Mouse (Mus musculus) mouse trophoblast stem cell (cell line): ENCODE measurements around the gene Gtf2ird1.

Experiments
- in situ Hi-C, 2 experiments: fragments of 300-500 bp; cut with MseI, MboI; formaldehyde crosslinking; loops; 2 replicates in 1 of 2; 3 replicates in 1 of 2; pipeline ENCODE4 v1.15.1; 2025

Gene Gtf2ird1

DNA sequence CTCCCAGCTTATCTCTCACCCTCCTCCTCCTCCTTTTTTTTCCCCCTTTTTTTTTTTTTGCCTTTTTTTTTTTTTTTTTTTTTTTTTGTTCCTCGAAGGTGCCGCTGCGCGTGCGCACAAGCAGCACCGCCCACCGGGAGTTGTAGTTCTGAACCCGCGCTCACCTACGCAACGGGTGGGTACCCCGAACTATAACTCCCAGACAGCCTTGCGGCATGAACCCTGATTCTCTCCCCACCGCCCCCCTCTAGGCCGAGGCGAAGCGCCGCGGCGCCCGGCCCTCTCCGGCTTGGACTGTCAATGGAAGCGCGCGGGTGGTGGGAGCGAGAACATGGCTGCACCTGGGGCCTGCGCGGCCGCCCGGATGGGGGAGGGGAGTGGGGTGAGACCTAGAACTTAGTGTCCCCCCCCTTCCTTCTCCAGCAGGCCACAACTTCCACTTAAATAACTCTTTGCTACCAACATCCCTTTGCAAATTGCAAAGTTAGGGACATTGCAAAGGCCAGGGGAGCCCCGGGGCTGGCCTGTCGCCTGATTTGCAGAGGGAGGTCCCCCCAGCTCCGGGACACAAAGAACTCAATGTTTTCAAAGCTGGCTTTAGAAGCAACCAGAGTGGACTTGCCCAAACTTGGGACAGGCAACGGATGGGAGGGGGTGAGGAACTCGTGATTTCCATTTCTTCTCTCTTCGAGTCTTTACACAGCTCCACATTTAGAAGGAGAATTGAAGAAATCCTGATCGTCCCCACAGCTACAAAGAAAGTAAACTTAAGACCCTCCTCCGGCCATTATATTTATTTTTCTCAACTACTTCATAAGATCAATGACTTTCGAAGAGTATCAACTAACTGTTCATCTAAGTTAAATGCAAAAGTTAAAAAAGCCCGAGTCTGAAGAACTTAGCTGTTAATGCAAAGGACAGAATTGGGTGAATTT, 141.6 kb downstream of the Gtf2ird1 start, which contains the start of gene Gtf2i:
Gtf2i (minus strand) TSS at position 73 of the 935 bp plus-strand sequence.
- in situ Hi-C loops = no loop called here

GRCm38 (mm10) chr5:134314068-134314674, 142.3 kb downstream of the Gtf2ird1 start:
- in situ Hi-C loops = no loop called here

DNA sequence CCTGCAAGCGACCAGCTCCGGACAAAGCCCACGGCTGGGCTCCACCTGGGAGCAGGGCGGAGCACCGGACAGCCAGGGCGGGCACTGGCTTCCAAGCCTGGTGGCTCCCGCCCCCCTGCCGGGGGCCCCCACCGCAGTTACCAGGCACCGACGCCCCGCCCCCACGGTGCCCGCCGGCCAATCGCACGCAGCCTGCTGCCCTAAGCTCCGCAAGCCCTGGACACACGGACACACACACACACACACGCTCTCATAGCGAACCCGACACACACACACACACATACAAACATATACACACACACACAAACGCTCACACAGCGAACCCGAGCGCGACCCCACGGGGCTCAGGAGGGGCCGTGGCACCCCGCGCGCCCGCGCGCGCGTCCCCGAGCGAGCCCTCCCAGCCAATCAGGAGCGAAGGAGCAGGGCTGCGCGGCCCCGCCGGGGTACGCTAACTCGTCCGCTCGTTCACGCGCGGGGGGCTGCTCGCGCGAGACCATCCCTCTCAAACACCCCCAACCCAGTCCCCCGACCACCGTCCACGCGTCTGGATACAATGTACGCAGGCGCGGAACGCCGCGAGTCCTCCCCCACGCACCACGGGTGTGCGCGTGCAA, 143.0 kb downstream of the Gtf2ird1 start:
- in situ Hi-C loops = no loop called here

DNA sequence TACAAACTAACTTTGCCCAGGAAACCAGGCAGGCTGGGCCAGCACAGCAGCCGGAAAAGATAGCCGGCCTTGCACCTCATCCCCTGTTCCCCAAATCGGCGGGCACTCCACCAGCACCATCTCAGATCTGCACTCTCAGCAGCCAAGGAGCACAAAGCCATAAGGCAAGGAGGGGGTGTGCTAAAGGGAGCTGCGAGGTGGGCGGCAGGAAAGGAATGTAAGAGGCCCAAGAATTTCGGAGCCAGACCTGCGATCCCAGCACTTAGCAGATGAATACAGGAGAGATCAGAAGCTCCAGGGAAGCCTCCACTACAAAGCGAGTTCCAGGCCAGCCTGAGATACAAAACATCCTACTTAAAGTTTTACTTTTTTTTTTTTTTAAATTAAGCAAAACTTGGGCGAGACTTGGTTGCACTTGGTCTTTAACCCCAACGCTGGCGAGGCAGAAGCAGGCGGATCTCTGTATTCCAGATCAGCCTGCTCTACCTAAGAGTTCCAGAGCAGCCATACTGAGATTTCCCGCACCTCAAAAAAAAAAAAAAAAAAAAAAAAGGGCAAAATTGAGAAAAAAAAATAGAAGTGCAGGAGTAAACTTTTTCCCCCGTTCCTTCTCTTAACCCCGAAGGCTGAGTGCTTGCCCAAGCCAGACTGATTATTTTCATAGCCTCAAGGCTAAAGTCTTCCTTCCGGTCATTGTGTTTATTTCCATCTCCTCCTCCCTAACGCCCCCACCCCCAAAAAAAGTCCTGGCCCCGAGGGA, 143.6 kb downstream of the Gtf2ird1 start:
- in situ Hi-C loops = no loop called here

- in situ Hi-C loops = no loop called here
These were observed 144.6 kb downstream of the Gtf2ird1 start for GRCm38 (mm10) chr5:134311894-134312411.

GRCm38 (mm10) chr5:134310201-134310600, 146.3 kb downstream of the Gtf2ird1 start:
- in situ Hi-C loops = no loop called here

- in situ Hi-C loops = loop anchor here in 1 of 2 experiments (5.0 kb wide), 1 partner anchor 33 kb away; no protein-coding TSS in a partner anchor
These were observed 147.2 kb downstream of the Gtf2ird1 start for GRCm38 (mm10) chr5:134309345-134309744.
